In genomic region chr11:79992035-79992591, GRCm38 (mm10) we compare ENCODE assay signal across 9 mouse cellular contexts. TPM values are rescaled to one million over a fixed set of nuclear protein-coding genes. Genes with fewer than 3 reads are reported as not detected.
A peak's percentile ranks its signal among the peaks of the same experiment; 100 is the strongest.
DNase-seq lines count a peak whose midpoint lies in the region; ATAC-seq and TF ChIP-seq lines count a peak whose summit lies in the region.
"Had no signal": no experiment of that assay in that cellular context is flagged by ENCODE, and none has a peak within 500 bp of the region (broad histone marks: within the 10 kb centered on the region; RNA-seq: fewer than 3 reads in every experiment).

No protein-coding gene starts in this region.

- H3K4me2 ChIP-seq in heart, embryonic 12.5 days, result peak overlapping the region; percentile 84
- H3K4me2 ChIP-seq in heart, postnatal 0 days (ENCODE audit: low read depth, low read length), result peak overlapping the region; percentile 92

- no peak for TF ChIP-seq EP300 in heart, postnatal 0 days (IDR thresholded peaks at IDR 0.05; ENCODE audit: low read depth)

- no peaks in the 10 kb centered on the region for H3K9me3 ChIP-seq in heart, embryonic 12.5 days (replicated peaks)
- H3K9me3 ChIP-seq in heart, postnatal 0 days (replicated peaks; ENCODE audit: control insufficient read depth, low read length), result no peaks in the 10 kb centered on the region

- TF ChIP-seq CTCF in heart, postnatal 0 days (IDR thresholded peaks at IDR 0.05; ENCODE audit: low read depth), result no peak

- no peaks in the 10 kb centered on the region for H3K27me3 ChIP-seq in heart, embryonic 12.5 days (replicated peaks)
- no peaks in the 10 kb centered on the region for H3K27me3 ChIP-seq in heart, postnatal 0 days (ENCODE audit: control insufficient read depth, insufficient read depth, low read length)
- H3K27me3 ChIP-seq: Patski had no signal

- H3K79me2 ChIP-seq in macrophage (ENCODE audit: inconsistent target), result peaks cover 38% of the 10 kb centered on the region

- peak overlapping the region; percentile 83 for H3K4me3 ChIP-seq in heart, embryonic 12.5 days
- H3K4me3 ChIP-seq in heart, postnatal 0 days (ENCODE audit: low read depth, low read length), result peak overlapping the region; percentile 88
- H3K4me3 ChIP-seq in macrophage (ENCODE audit: inconsistent target), result peak overlapping the region; percentile 67

- H3K9ac ChIP-seq in heart, embryonic 12.5 days, result peak overlapping the region; percentile 73
- peak overlapping the region; percentile 77 for H3K9ac ChIP-seq in heart, postnatal 0 days (replicated peaks; ENCODE audit: low read depth, low read length)

- no peak for DNase-seq in heart, postnatal 25 days (ENCODE audit: low spot score)
- DNase-seq in MEL-GATA-1-ER (ENCODE audit: extremely low read depth, low read depth), result peak; percentile 26
- DNase-seq in heart, postnatal 0 days (ENCODE audit: low spot score), result no peak
- no peak for DNase-seq in embryo, embryonic 9.5 days (ENCODE audit: extremely low spot score)
- DNase-seq in layer of hippocampus, postnatal 10 days (ENCODE audit: low spot score in 2 of 2), result no peak
- DNase-seq in cerebellum, adult 11-12 months, result no peak

- peak; percentile 22; the same call in 1 of the 2 replicates for ATAC-seq in heart, embryonic 12.5 days (ENCODE audit: insufficient number of reproducible peaks, low FRiP score)
- no peak for ATAC-seq in heart, postnatal 0 days (ENCODE audit: insufficient read depth, low read depth)

- 0 out of 2 replicates have a peak, but pooled peaks cover 2% of the 10 kb centered on the region for H3K4me1 ChIP-seq in heart, embryonic 12.5 days (replicated peaks)
- no peaks in the 10 kb centered on the region; the same call in 1 of the 2 replicates for H3K4me1 ChIP-seq in heart, postnatal 0 days (ENCODE audit: control insufficient read depth, insufficient read depth)

- 24% methylated on average over 21 of the region's 21 CpGs for whole genome bisulfite sequencing in heart, embryonic 12.5 days
- 28% methylated on average over 20 of the region's 21 CpGs for WGBS in heart, postnatal 0 days
- 22% methylated on average over 19 of the region's 21 CpGs for WGBS in macrophage (ENCODE audit: missing documents)

- H3K27ac ChIP-seq in heart, embryonic 12.5 days (ENCODE audit: poor library complexity, severe bottlenecking), result peak overlapping the region; percentile 100
- peak overlapping the region; percentile 89 for H3K27ac ChIP-seq in heart, postnatal 0 days (ENCODE audit: low read depth)
- peak overlapping the region; percentile 75 for H3K27ac ChIP-seq in macrophage

- peaks cover 5% of the 10 kb centered on the region; the same call in 1 of the 2 replicates for H3K36me3 ChIP-seq in heart, embryonic 12.5 days
- H3K36me3 ChIP-seq in heart, postnatal 0 days (replicated peaks; ENCODE audit: control insufficient read depth, insufficient read depth, low read length), result 0 out of 2 replicates have a peak, but pooled peaks cover 6% of the 10 kb centered on the region
- no peaks in the 10 kb centered on the region for H3K36me3 ChIP-seq in macrophage (ENCODE audit: inconsistent target)

- intact Hi-C loops in heart, postnatal 25 days (cut with DNase I), result loop anchor here (2.0 kb wide), 1 partner anchor 27 kb away; no protein-coding TSS in a partner anchor

RNA-seq across cellular contexts. Expression of gene Suz12, which starts 0.8 kb away (rescaled TPM):
- polyA plus RNA-seq in heart, embryonic 12.5 days (2016; fragmentation: Nextera tagmentation; extraction: Ambion mirVana), result 22.7 and 25.4 TPM in 2 replicates
- 10 to 100 TPM; 24.9 to 27.2 TPM for total RNA-seq in heart, postnatal 25 days (2021)
- 17.3 and 23.0 TPM in 2 replicates for total RNA-seq in heart, postnatal 0 days (2014; rRNA removed; ENCODE audit: low replicate concordance)
- polyA plus RNA-seq in heart, postnatal 0 days (2015; fragmentation: Nextera tagmentation; extraction: Ambion mirVana), result 9.2 and 9.4 TPM in 2 replicates
- 100 to 1,000 TPM in 1 of 26 experiments, 10 to 100 TPM in 25; 31.9 to 112 (median 70.3) TPM for total RNA-seq in macrophage (2018; cell fraction: chromatin; rRNA removed)
- total RNA-seq in macrophage (2018; cell fraction: cytosol; rRNA removed), result 10 to 100 TPM; 26.0 to 35.5 (median 31.7) TPM
- total RNA-seq in macrophage (2018; cell fraction: nucleus; rRNA removed), result 10 to 100 TPM; 25.6 to 94.2 (median 49.6) TPM
- 19.6 to 30.9 TPM (median 24.4 TPM) in 3 replicates for polyA plus RNA-seq in macrophage (2018)
- 10 to 100 TPM; 33.0 to 37.0 TPM for total RNA-seq in layer of hippocampus, postnatal 10 days (2021)

RNA-seq across cellular contexts. Expression of gene Utp6, which starts 29.9 kb away (rescaled TPM):
- polyA plus RNA-seq in heart, embryonic 12.5 days (2016; fragmentation: Nextera tagmentation; extraction: Ambion mirVana), result 39.1 and 40.2 TPM in 2 replicates
- total RNA-seq in heart, postnatal 25 days (2021), result 10 to 100 TPM; 20.9 to 23.2 TPM
- 7.0 and 8.7 TPM in 2 replicates for total RNA-seq in heart, postnatal 0 days (2014; rRNA removed; ENCODE audit: low replicate concordance)
- 21.7 and 22.4 TPM in 2 replicates for polyA plus RNA-seq in heart, postnatal 0 days (2015; fragmentation: Nextera tagmentation; extraction: Ambion mirVana)
- total RNA-seq in macrophage (2018; cell fraction: chromatin; rRNA removed), result 10 to 100 TPM; 13.8 to 47.9 (median 30.7) TPM
- total RNA-seq in macrophage (2018; cell fraction: cytosol; rRNA removed), result 10 to 100 TPM; 25.4 to 53.0 (median 38.6) TPM
- 10 to 100 TPM; 14.4 to 46.8 (median 28.4) TPM for total RNA-seq in macrophage (2018; cell fraction: nucleus; rRNA removed)
- 27.8 to 53.2 TPM (median 43.3 TPM) in 3 replicates for polyA plus RNA-seq in macrophage (2018)
- total RNA-seq in layer of hippocampus, postnatal 10 days (2021), result 10 to 100 TPM; 37.6 to 40.1 TPM
